Mouse (Mus musculus) neural tube, embryonic 13.5 days (tissue): ENCODE data around the gene Tnnc2. TPM values are rescaled to one million over a fixed set of nuclear protein-coding genes. Genes with fewer than 3 reads are reported as not detected.

Source experiments
- ATAC-seq: fragments of 200-750 bp; cut with Nextera tagmentation; 2 replicates; pipeline ENCODE4 v1.8.0; 2017; ENCODE audit warnings: low read depth, mild to moderate bottlenecking, moderate TSS enrichment, moderate library complexity
- H3K27ac ChIP-seq: fragments of 300-500 bp; sonication (generic); replicated peaks from 2 replicates; pipeline ENCODE4 v1.5.1; 2015; ENCODE audit warnings: moderate library complexity, mild to moderate bottlenecking, inconsistent platforms
- H3K27me3 ChIP-seq: fragments of 300-500 bp; sonication (generic); 2 replicates; pipeline ENCODE4 v1.6.1; 2015; ENCODE audit warnings: mild to moderate bottlenecking, inconsistent platforms
- H3K36me3 ChIP-seq: fragments of 300-500 bp; sonication (generic); 2 replicates; pipeline ENCODE4 v1.6.1; 2015; ENCODE audit warnings: mild to moderate bottlenecking, inconsistent platforms
- H3K4me1 ChIP-seq: fragments of 300-500 bp; sonication (generic); replicated peaks from 2 replicates; pipeline ENCODE4 v1.6.1; 2015; ENCODE audit warnings: inconsistent platforms
- H3K4me2 ChIP-seq: fragments of 300-500 bp; sonication (generic); 2 replicates; pipeline ENCODE4 v1.6.1; 2015; ENCODE audit warnings: inconsistent platforms, mild to moderate bottlenecking, moderate library complexity
- H3K4me3 ChIP-seq: fragments of 300-500 bp; sonication (generic); 2 replicates; pipeline ENCODE4 v1.5.1; 2015; ENCODE audit warnings: mild to moderate bottlenecking, inconsistent platforms
- H3K9ac ChIP-seq: fragments of 300-500 bp; sonication (generic); 2 replicates; pipeline ENCODE4 v1.6.1; 2015; ENCODE audit warnings: moderate library complexity, mild to moderate bottlenecking, inconsistent platforms
- H3K9me3 ChIP-seq: fragments of 300-500 bp; sonication (generic); 2 replicates; pipeline ENCODE4 v1.6.1; 2016; ENCODE audit warnings: inconsistent platforms
- WGBS: fragments of 180-500 bp; shearing (Covaris S2); methylation state at CpG from one replicate; pipeline ENCODE4 v1.1.7; 2015; 5-methylcytosine and 5-hydroxymethylcytosine counted together
- polyA plus RNA-seq: library from polyadenylated mRNA; unstranded; fragments of >200 nt; fragmentation: Nextera tagmentation; extraction: Ambion mirVana; gene quantifications from 2 replicates; pipeline ENCODE4 v1.2.1, GENCODE M21; 2015

The Tnnc2 gene
- polyA plus RNA-seq, 1 experiment from 2014 or later, result 9.3 TPM

DNA sequence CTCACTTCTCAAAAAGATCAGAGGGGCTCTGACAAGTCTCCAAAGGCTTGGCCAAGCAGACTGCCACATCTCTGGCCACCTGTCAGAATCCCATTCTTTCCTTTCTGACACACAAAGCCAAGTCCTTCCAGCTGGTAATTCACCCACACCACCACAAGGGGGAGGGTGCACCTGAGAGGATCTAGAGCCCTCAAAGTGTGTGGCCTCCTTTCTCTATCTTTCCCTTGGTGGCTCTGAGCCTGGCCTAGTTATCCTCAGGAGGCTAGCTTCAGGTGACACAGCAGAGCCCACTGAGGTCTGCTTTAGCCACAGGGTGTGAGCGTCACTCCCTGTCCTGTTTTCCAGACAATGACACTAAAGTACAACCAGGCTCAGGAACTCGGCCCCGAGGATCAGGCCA is 13.5 kb upstream of the Tnnc2 start:
- H3K4me2 ChIP-seq, result no peak overlapping the region
- H3K9ac ChIP-seq, result no peak overlapping the region
- no peak overlapping the region for H3K4me3 ChIP-seq
- no peak for ATAC-seq
- H3K9me3 ChIP-seq, result no peaks in the 10 kb centered on the region
- H3K36me3 ChIP-seq, result peaks cover 80% of the 10 kb centered on the region
- no peak overlapping the region for H3K27ac ChIP-seq
- no peaks in the 10 kb centered on the region for H3K4me1 ChIP-seq
- no peaks in the 10 kb centered on the region for H3K27me3 ChIP-seq
- WGBS, result 83% methylated on average over 3 of the region's 3 CpGs

DNA sequence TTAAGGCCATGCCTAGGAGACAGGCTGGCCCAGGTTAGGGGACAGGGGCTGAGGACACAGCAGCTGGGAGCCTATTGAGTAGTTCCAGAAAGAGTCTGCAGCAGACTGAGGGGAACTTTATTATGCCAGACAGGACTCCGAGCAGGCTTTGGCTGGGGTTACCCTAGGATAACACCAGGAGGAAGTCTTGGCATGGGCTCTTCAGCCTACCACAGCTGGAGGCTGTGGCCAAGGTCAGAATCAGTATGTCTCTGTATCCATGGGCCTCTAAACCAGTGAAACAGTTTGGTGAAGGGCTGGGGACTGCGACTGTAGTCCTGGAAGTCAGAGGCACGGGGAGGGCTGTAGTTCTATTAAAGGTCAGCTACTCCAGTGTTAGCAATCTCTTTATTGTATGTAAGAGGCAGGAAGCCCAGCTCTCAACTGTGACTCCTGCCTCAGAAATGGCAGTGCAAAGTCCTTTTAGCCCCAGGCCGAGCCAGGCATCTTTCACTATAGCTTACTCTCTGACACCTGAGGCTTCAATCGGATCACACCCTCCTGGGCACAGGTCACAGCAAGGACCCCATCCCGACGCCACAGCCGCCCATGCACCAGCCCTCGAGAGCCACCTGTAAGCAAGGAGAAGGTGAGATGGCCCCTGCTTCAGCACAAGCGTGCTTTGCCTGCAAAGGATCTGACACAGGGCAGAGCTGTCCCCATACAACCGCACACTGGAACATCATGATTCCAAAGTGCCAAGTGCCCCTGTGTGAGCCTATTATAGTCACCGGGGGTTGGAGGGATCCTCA is 12.8 kb upstream of the Tnnc2 start:
- ATAC-seq, result no peak
- Histone ChIP-seq H3K4me3 (no peak overlapping the region), H3K4me1 (0 out of 2 replicates have a peak, but pooled peaks cover 3% of the 10 kb centered on the region), H3K9me3 (no peaks in the 10 kb centered on the region), H3K27ac (no peak overlapping the region), H3K36me3 (peaks cover 74% of the 10 kb centered on the region), H3K4me2 (no peak overlapping the region), H3K27me3 (no peaks in the 10 kb centered on the region), H3K9ac (peak overlapping the region; percentile 22; the same call in 1 of the 2 replicates)
- 97% methylated on average over 12 of the region's 12 CpGs for WGBS

DNA sequence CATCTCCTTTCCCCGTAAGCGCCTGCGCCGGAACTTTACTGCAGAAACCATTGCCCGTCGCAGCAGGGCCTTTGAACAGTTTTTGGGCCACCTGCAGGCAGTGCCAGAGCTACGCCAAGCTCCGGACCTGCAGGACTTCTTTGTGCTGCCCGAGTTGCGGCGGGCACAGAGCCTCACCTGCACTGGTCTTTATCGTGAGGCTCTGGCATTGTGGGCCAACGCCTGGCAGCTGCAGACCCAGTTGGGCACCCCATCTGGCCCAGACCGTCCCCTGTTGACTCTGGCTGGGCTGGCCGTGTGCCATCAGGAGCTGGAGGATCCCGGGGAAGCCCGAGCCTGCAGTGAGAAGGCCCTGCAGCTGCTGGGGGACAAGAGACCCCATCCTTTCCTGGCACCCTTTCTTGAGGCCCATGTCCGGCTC is 12.1 kb upstream of the Tnnc2 start:
- peaks cover 69% of the 10 kb centered on the region for H3K36me3 ChIP-seq
- no peak overlapping the region for H3K27ac ChIP-seq
- WGBS, result 86% methylated on average over 18 of the region's 18 CpGs
- peaks cover 8% of the 10 kb centered on the region for H3K4me1 ChIP-seq
- peak overlapping the region; percentile 22; the same call in 1 of the 2 replicates for H3K9ac ChIP-seq
- H3K4me2 ChIP-seq, result no peak overlapping the region
- H3K27me3 ChIP-seq, result no peaks in the 10 kb centered on the region
- no peaks in the 10 kb centered on the region for H3K9me3 ChIP-seq
- ATAC-seq, result no peak
- no peak overlapping the region for H3K4me3 ChIP-seq

DNA sequence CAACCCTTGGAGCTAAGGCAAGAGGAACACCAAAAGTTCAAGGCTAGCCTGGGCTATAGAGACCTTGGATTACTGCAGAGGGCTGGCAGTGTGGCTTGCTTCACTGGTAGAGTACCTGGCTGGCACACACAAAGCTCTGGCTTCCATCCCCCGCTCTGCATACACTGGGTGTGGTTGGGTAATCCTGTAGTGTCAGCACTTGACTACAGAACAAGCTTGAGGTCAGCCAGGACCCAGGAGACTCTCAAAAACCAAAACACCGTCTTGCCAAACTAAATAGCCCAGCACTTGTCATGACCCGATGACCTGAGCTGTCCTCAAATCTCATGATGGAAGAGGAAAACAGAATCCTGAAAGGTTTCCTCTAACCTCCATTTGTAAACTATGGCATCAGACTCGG is 10.7 kb upstream of the Tnnc2 start:
- H3K27me3 ChIP-seq, result no peaks in the 10 kb centered on the region
- H3K4me3 ChIP-seq, result no peak overlapping the region
- peaks cover 19% of the 10 kb centered on the region for H3K4me1 ChIP-seq
- H3K9ac ChIP-seq, result no peak overlapping the region
- H3K27ac ChIP-seq, result no peak overlapping the region
- H3K4me2 ChIP-seq, result no peak overlapping the region
- no peak for ATAC-seq
- peaks cover 55% of the 10 kb centered on the region for H3K36me3 ChIP-seq
- no peaks in the 10 kb centered on the region for H3K9me3 ChIP-seq
- WGBS, result 81% methylated on average over 4 of the region's 4 CpGs

DNA sequence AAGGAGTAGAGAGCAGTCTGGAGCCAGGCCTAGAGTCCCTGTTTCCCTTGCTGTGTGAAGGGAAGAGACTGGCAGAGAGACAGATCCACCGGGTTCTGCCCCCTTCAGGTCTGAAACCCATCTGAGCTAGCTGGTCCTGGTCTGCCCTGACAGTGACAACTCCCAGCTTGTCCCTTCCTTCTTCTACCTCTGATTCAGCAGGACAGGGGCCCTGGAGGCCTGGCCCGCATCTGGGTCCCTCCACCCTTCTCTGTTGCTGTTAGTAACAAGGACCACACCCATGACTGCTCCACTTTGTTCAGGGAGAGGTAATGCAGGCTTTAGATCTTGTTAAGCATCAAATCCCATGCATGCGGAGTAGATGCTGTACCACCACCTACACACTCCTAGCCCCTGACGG is 8.6 kb upstream of the Tnnc2 start:
- H3K4me3 ChIP-seq, result no peak overlapping the region
- no peak for ATAC-seq
- peaks cover 28% of the 10 kb centered on the region for H3K4me1 ChIP-seq
- peaks cover 38% of the 10 kb centered on the region for H3K36me3 ChIP-seq
- no peak overlapping the region for H3K4me2 ChIP-seq
- WGBS, result 92% methylated on average over 4 of the region's 4 CpGs
- H3K9me3 ChIP-seq, result no peaks in the 10 kb centered on the region
- H3K27me3 ChIP-seq, result no peaks in the 10 kb centered on the region
- H3K27ac ChIP-seq, result no peak overlapping the region
- no peak overlapping the region for H3K9ac ChIP-seq

DNA sequence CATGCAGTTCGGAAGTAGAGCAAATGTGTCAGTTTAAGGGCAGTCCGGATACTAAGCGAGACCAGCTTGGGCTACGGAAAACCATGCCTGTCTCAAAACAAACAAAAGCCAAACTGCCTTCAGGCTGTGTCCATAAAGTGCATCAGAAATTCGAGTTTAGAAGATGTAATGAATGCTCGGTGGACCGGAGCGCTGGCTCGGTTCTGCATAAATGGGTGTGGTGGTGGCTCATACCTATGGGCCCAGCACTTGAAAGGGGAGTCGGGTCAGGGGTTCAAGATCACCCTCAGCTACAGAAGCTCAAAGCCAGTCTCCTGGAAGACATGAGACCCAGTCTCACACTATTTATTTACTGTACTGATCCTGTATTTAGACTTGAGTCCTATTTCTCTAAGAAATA is 8.0 kb upstream of the Tnnc2 start:
- H3K9ac ChIP-seq, result no peak overlapping the region
- WGBS, result 83% methylated on average over 10 of the region's 10 CpGs

DNA sequence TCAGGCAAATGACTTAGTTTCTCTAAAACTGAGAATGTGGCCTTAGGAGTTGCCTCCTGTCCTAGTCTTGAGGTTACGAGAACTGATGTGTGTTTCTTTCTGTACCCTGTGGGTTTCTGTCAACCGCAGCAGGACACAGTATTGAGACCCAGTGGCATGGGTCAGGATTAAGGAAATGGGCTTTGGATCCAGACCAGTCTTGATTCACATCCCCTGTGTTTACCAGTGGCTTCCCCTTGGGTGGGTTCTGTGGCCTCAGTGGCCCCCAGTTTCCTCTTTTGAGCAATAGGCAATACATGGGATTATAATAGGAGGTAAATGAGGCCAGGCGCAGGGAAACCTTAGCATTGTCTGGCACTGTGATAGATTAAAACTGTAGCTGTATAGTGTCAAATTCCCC is 7.3 kb upstream of the Tnnc2 start:
- ATAC-seq, result no peak
- H3K4me1 ChIP-seq, result peaks cover 28% of the 10 kb centered on the region
- peak overlapping the region; percentile 45; the same call in 1 of the 2 replicates for H3K9ac ChIP-seq
- WGBS, result 88% methylated on average over 3 of the region's 3 CpGs
- H3K27ac ChIP-seq, result no peak overlapping the region
- no peaks in the 10 kb centered on the region for H3K27me3 ChIP-seq
- H3K36me3 ChIP-seq, result peaks cover 24% of the 10 kb centered on the region
- peak overlapping the region; percentile 91 for H3K4me2 ChIP-seq
- no peaks in the 10 kb centered on the region for H3K9me3 ChIP-seq
- peak overlapping the region; percentile 67 for H3K4me3 ChIP-seq

More for the DNA sequence above, 8.0 kb upstream of the Tnnc2 start:
- Histone ChIP-seq H3K4me3 (no peak overlapping the region), H3K36me3 (peaks cover 31% of the 10 kb centered on the region), H3K4me2 (0 out of 2 replicates have a peak overlapping the region, but pooled peaks have one; percentile 91), H3K27ac (no peak overlapping the region), H3K27me3 (no peaks in the 10 kb centered on the region), H3K9me3 (no peaks in the 10 kb centered on the region), H3K4me1 (peaks cover 28% of the 10 kb centered on the region)
- no peak for ATAC-seq

DNA sequence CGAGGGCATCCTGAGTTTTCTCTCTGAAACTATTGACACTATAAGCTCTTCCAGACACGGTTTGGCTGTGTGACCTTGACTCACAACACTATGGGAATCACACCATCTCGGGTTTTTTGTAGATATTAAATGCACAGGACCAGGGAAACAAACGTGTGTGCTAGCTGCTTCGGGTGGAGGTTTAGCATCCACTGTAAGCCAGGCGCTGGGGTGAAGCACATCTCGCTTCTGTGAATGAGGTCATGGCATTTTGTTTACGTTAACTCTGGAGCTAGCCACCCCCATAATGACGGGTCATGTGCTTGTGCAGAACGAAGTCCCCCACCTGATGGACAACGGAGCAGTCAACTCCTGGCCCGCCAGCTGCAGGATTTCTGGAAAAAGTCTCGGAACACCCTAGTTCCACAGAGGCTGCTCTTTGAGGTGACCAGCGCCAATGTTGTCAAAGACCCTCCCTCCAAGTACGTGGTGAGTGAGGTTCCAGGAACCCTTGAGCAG is 6.7 kb upstream of the Tnnc2 start:
- H3K4me3 ChIP-seq, result peak overlapping the region; percentile 67
- WGBS, result 8% methylated on average over 15 of the region's 15 CpGs
- H3K9me3 ChIP-seq, result no peaks in the 10 kb centered on the region
- peak overlapping the region; percentile 82 for H3K9ac ChIP-seq
- peaks cover 18% of the 10 kb centered on the region for H3K36me3 ChIP-seq
- peak overlapping the region; percentile 70 for H3K27ac ChIP-seq
- no peaks in the 10 kb centered on the region for H3K27me3 ChIP-seq
- peak overlapping the region; percentile 91 for H3K4me2 ChIP-seq
- H3K4me1 ChIP-seq, result peaks cover 28% of the 10 kb centered on the region
- peak; percentile 46; the same call in 1 of the 2 replicates for ATAC-seq

DNA sequence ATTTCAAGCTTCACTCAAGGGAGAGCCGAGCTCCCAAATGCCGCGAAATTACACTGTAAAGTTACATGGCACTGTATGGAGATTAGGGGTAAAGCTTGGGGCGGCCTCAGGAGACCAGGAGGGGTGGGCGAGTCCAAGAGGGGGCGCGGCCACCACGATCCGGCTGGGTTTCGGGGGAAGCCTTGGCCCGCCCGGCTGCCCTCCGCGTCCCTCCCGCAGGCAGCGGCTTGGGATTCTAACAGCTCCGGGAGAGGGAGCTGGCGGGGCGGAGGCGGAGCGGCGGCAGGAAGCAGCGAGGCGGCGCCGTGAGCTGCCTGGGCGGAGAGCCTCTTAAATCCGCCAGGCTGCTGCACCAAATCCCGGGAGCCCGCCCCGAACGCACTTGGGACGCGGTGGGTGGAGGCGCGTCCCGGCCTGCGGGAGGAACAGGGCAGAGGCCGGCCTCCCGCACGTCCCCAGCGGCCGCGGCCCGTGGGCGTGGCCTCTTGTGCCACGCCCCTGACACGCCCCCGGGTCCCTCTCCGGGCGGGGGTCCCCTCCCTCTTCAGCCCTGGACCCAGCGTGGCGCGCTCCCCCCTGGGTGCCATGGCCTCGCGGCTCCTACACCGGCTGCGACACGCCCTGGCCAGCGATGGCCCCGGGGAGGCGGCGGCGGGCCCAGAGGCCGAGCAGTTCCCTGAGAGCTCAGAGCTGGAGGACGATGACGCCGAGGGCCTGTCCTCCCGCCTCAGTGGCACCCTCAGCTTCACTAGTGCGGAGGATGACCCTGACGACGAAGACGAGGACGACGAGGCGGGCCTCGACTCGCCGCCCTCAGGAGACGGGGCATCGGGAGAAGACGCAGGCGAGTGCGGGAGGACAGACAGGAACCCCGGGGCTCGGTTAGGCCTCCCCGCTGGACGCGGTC is 6.0 kb upstream of the Tnnc2 start, which contains the start of gene Snx21:
Gene Snx21 (plus strand): TSS at position 343 of the 907 bp plus-strand sequence.
- Histone ChIP-seq H3K9ac (peak within 1 kb of the TSS; percentile 82), H3K27ac (peak within 1 kb of the TSS; percentile 70), H3K27me3 (no peaks in the 10 kb centered on the region), H3K4me2 (peak within 1 kb of the TSS; percentile 91), H3K4me1 (peaks cover 28% of the 10 kb centered on the region), H3K4me3 (peak within 1 kb of the TSS; percentile 67), H3K9me3 (no peaks in the 10 kb centered on the region), H3K36me3 (peaks cover 12% of the 10 kb centered on the region)
- WGBS, result under 1% methylated on average over 83 of the region's 89 CpGs
- ATAC-seq, result peak; percentile 91

DNA sequence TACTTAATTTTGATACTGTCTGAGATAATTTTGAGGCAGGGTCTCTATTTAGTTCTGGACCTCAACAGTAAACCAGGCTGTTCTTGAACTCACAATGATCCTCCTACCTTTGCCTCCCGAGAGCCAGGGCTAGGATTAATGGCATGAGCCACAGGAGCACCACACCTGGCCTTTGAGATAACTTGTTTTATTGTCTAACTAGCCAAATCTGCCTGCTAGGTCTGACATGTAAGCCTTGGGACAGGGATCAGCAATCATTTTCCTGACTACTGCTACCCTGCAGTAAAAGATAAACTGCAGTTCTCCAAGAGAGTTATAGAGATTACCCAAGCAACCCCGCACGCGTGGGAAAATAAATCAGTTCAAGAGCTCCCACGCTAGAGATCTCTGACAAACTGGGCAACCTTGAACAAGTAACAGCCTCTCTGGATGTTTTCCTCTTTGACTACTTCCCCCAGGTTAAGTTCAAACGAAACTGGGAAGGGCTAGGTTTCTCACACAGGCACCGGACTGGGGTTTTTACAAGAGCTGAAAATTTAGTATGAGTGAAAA is 5.2 kb upstream of the Tnnc2 start:
- Histone ChIP-seq H3K27ac (peak overlapping the region; percentile 70; the same call in 1 of the 2 replicates), H3K9ac (peak overlapping the region; percentile 82), H3K27me3 (no peaks in the 10 kb centered on the region), H3K4me3 (peak overlapping the region; percentile 67), H3K9me3 (no peaks in the 10 kb centered on the region), H3K4me1 (peaks cover 28% of the 10 kb centered on the region), H3K4me2 (peak overlapping the region; percentile 91), H3K36me3 (peaks cover 5% of the 10 kb centered on the region; the same call in 1 of the 2 replicates)
- WGBS, result 11% methylated on average over 7 of the region's 7 CpGs
- ATAC-seq, result no peak

DNA sequence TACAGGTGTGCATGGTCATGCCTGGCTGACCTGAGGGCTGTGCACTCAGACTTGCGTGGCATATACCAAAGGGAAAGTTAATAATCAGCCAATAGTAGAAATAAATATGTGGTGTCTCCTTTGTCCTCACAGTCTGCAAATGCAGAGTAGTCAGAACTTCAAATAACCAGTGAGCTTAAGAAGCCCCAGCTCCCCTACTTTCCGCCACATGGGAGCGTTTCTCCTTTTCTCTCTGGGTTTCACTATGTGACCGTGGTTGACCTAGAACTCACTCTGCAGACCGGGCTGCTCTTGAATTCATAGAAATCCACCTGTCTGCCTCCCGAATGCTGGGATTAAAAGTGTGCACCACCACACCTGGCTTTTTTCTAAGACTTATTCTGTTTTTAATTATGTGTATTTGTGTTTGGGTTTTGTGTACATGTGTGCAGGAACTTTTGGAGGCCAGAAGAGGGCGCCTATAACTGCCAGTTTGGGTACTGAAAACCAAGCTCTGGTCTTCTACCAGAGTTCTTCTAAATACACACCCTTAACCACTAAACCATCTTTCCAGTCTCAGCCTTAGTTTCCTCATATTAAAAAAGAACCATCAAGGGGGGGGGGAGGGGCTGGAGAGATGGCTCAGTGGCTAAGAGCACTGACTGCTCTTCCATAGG is 4.3 kb upstream of the Tnnc2 start:
- no peaks in the 10 kb centered on the region for H3K27me3 ChIP-seq
- H3K4me1 ChIP-seq, result peaks cover 28% of the 10 kb centered on the region
- H3K9me3 ChIP-seq, result no peaks in the 10 kb centered on the region
- H3K27ac ChIP-seq, result no peak overlapping the region
- H3K4me2 ChIP-seq, result no peak overlapping the region
- H3K4me3 ChIP-seq, result no peak overlapping the region
- no peak for ATAC-seq
- WGBS, result 77% methylated on average over 7 of the region's 7 CpGs
- no peaks in the 10 kb centered on the region for H3K36me3 ChIP-seq
- no peak overlapping the region for H3K9ac ChIP-seq
